Mouse (Mus musculus): Measurements from ENCODE around the gene Khdc3. TPM values are rescaled to one million over a fixed set of nuclear protein-coding genes. Genes with fewer than 3 reads are reported as not detected.
"Not testable (repeated sequence)": the region's sequence is repeated elsewhere in the genome, so short reads cannot be mapped to it uniquely, and the experiment has no call there.

Khdc3 gene
- polyA plus RNA-seq, 1 experiment from 2014 or later: 0.26 TPM

DNA sequence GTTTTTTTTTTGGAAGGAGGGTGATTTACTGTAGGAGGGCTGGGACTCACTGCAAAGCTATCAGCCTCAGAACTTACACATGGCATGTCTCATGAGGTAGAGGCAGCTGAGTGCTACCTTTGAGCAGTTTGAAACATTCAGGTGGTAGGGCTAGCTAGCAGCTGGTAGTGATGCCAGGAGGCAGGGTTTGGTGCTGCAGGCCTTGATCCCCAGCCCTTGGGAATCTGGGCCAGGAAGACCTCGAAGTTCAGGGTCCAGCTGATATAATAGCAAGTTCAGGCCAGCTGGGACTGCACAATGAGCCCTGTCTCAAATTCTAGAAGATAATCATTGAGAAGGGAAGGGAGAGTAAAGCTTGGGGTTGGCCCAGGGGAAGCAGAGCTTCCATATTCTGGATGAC lies 3.5 kb downstream of the Khdc3 start:
- Histone ChIP-seq H3K9me3 (ENCODE audit: control insufficient read depth, low read length) (no peaks in the 10 kb centered on the region), H3K9ac (ENCODE audit: low read length) (no peak overlapping the region), H3K4me3 (ENCODE audit: low read depth, low read length) (no peak overlapping the region), H3K36me3 (ENCODE audit: control insufficient read depth, insufficient read depth, low read length) (no peaks in the 10 kb centered on the region), H3K4me1 (replicated peaks; ENCODE audit: control insufficient read depth, insufficient read depth, low read length) (peaks cover 6% of the 10 kb centered on the region; the same call in 1 of the 2 replicates), H3K27me3 (replicated peaks; ENCODE audit: control insufficient read depth, insufficient read depth, low read length) (peaks cover 20% of the 10 kb centered on the region), H3K27ac (ENCODE audit: low read depth) (no peak overlapping the region), H3K4me2 (ENCODE audit: low read length) (no peak overlapping the region)
- WGBS: 67% methylated on average over 1 of the region's 1 CpGs
- ATAC-seq (replicated peaks; ENCODE audit: low FRiP score, low TSS enrichment, low read depth): no peak
- DNase-seq (ENCODE audit: low spot score): no peak

DNA sequence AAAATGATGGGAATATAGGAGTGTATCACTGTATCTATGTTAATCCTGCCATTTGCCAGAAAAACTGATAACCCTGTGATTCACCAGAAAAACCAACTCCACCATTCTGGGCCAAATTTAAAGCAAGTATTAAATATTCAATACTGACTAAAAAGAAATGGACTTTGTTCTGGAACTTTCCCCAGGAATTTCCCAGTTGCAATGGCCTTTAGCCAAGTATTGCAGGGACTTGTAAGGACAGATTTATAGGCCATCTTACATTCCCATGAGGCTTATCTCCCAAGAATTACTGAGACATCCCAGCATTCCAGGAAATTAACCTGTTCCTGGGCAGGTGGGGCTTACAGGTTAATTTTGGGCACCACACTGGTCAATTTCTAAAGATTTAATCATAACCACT lies 4.1 kb downstream of the Khdc3 start:
- no peak overlapping the region for H3K4me3 ChIP-seq (ENCODE audit: low read depth, low read length)
- DNase-seq (ENCODE audit: low spot score): no peak
- no peak; the same call in 1 of the 2 replicates for ATAC-seq (replicated peaks; ENCODE audit: low FRiP score, low TSS enrichment, low read depth)
- no peaks in the 10 kb centered on the region for H3K36me3 ChIP-seq (ENCODE audit: control insufficient read depth, insufficient read depth, low read length)
- no peak overlapping the region for H3K9ac ChIP-seq (ENCODE audit: low read length)
- H3K27me3 ChIP-seq (replicated peaks; ENCODE audit: control insufficient read depth, insufficient read depth, low read length): peaks cover 20% of the 10 kb centered on the region
- H3K9me3 ChIP-seq (ENCODE audit: control insufficient read depth, low read length): no peaks in the 10 kb centered on the region
- H3K4me2 ChIP-seq (ENCODE audit: low read length): no peak overlapping the region
- H3K4me1 ChIP-seq (replicated peaks; ENCODE audit: control insufficient read depth, insufficient read depth, low read length): peaks cover 6% of the 10 kb centered on the region; the same call in 1 of the 2 replicates
- H3K27ac ChIP-seq (ENCODE audit: low read depth): no peak overlapping the region

DNA sequence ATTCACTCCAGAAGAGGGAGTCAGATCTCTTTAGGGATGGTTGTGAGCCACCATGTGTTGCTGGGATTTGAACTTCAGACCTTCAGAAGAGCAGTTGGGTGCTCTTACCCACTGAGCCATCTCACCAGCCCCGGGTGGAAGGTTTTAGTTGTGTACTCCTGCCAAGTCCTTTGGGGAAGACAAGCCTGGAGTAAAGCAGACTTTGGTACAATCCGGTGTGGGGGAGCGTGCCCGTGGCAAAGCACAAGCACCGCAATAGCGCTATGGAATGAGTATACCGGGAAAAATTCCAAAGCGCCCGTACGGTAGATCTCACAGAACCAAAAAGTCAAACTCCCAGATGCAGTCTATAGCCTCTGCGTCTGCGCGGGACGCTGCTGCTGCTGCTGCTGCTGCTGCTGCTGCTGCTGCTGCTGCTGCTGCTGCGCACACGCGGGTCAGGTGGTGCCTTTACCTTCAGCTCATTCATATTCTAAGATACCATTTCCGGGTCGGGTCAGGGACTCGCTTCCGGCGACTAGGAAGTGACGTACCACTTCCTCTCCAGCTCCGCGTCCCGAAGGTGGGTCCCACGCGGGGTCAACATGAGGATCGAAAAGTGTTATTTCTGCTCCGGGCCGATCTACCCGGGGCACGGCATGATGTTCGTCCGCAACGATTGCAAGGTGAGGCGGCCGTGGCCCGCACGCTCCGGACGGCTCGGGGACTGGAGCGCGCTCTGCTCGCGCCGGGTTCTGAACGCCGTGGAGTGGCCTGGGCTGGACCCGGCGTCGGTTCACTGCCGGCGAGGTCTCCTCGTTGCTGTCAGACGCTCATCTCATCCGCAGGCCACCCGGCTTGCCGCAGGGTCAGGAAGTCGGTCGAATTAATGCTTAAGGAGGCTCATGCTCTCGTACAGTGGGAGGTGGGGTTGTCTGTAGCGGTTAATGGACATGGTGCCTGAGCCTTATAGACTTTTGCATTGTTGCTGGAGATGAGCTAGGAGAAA lies 11.6 kb downstream of the Khdc3 start, which contains the start of gene Rsl24d1:
TSS of gene Rsl24d1 (plus strand) at position 508 of the 988 bp plus-strand sequence.
- peak within 1 kb of the TSS; percentile 84 for H3K4me2 ChIP-seq (ENCODE audit: low read length)
- peaks cover 29% of the 10 kb centered on the region for H3K36me3 ChIP-seq (ENCODE audit: control insufficient read depth, insufficient read depth, low read length)
- peak within 1 kb of the TSS; percentile 70 for H3K9ac ChIP-seq (ENCODE audit: low read length)
- no peaks in the 10 kb centered on the region for H3K9me3 ChIP-seq (ENCODE audit: control insufficient read depth, low read length)
- ATAC-seq (replicated peaks; ENCODE audit: low FRiP score, low TSS enrichment, low read depth): peak; percentile 96
- peak within 1 kb of the TSS; percentile 98 for H3K4me3 ChIP-seq (ENCODE audit: low read depth, low read length)
- DNase-seq (ENCODE audit: low spot score): peak; percentile 90
- peak within 1 kb of the TSS; percentile 70 for H3K27ac ChIP-seq (ENCODE audit: low read depth)
- WGBS: under 1% methylated on average over 64 of the region's 64 CpGs
- peaks cover 7% of the 10 kb centered on the region for H3K4me1 ChIP-seq (replicated peaks; ENCODE audit: control insufficient read depth, insufficient read depth, low read length)
- H3K27me3 ChIP-seq (replicated peaks; ENCODE audit: control insufficient read depth, insufficient read depth, low read length): no peaks in the 10 kb centered on the region

DNA sequence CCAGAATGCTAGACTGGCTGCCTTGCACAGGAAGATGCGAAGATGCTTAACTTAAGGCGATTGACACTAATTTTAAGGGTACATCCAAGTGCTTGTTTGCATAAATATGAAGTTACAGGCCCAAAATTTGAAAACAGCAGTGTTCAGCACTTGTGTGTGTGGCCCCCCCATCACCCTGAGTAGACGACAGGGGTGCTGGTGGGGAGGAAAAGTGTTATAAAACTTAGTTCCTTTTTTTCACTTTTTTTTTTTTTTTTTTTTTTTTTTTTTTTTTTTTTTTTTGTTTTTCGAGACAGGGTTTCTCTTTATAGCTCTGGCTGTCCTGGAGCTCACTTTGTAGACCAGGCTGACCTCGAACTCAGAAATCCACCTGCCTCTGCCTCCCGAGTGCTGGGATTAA lies 15.1 kb downstream of the Khdc3 start:
- not testable (repeated sequence) for ATAC-seq (replicated peaks; ENCODE audit: low FRiP score, low TSS enrichment, low read depth); H3K27me3 ChIP-seq (replicated peaks; ENCODE audit: control insufficient read depth, insufficient read depth, low read length); DNase-seq (ENCODE audit: low spot score); H3K4me1 ChIP-seq (replicated peaks; ENCODE audit: control insufficient read depth, insufficient read depth, low read length); H3K9me3 ChIP-seq (ENCODE audit: control insufficient read depth, low read length); H3K9ac ChIP-seq (ENCODE audit: low read length); H3K4me2 ChIP-seq (ENCODE audit: low read length); H3K27ac ChIP-seq (ENCODE audit: low read depth); H3K4me3 ChIP-seq (ENCODE audit: low read depth, low read length)
- WGBS: 86% methylated on average over 5 of the region's 6 CpGs
- H3K36me3 ChIP-seq (ENCODE audit: control insufficient read depth, insufficient read depth, low read length): peaks cover 55% of the 10 kb centered on the region

GRCm38 (mm10) chr9:73118012-73118411 lies 16.4 kb downstream of the Khdc3 start:
- Histone ChIP-seq H3K27me3 (replicated peaks; ENCODE audit: control insufficient read depth, insufficient read depth, low read length) (no peaks in the 10 kb centered on the region), H3K4me2 (ENCODE audit: low read length) (no peak overlapping the region), H3K27ac (ENCODE audit: low read depth) (no peak overlapping the region), H3K9me3 (ENCODE audit: control insufficient read depth, low read length) (no peaks in the 10 kb centered on the region), H3K36me3 (ENCODE audit: control insufficient read depth, insufficient read depth, low read length) (peaks cover 65% of the 10 kb centered on the region), H3K9ac (ENCODE audit: low read length) (no peak overlapping the region), H3K4me3 (ENCODE audit: low read depth, low read length) (no peak overlapping the region), H3K4me1 (replicated peaks; ENCODE audit: control insufficient read depth, insufficient read depth, low read length) (peaks cover 7% of the 10 kb centered on the region; the same call in 1 of the 2 replicates)
- ATAC-seq (replicated peaks; ENCODE audit: low FRiP score, low TSS enrichment, low read depth) (no peak), DNase-seq (ENCODE audit: low spot score) (no peak)
- 93% methylated on average over 4 of the region's 4 CpGs for WGBS

- DNase-seq (ENCODE audit: low spot score) (no peak), ATAC-seq (replicated peaks; ENCODE audit: low FRiP score, low TSS enrichment, low read depth) (no peak)
- Histone ChIP-seq H3K36me3 (ENCODE audit: control insufficient read depth, insufficient read depth, low read length) (peaks cover 85% of the 10 kb centered on the region), H3K9ac (ENCODE audit: low read length) (no peak overlapping the region), H3K27me3 (replicated peaks; ENCODE audit: control insufficient read depth, insufficient read depth, low read length) (no peaks in the 10 kb centered on the region), H3K4me1 (replicated peaks; ENCODE audit: control insufficient read depth, insufficient read depth, low read length) (no peaks in the 10 kb centered on the region), H3K27ac (ENCODE audit: low read depth) (no peak overlapping the region), H3K4me3 (ENCODE audit: low read depth, low read length) (no peak overlapping the region), H3K4me2 (ENCODE audit: low read length) (no peak overlapping the region), H3K9me3 (ENCODE audit: control insufficient read depth, low read length) (no peaks in the 10 kb centered on the region)
- 72% methylated on average over 8 of the region's 8 CpGs for WGBS
Observed at GRCm38 (mm10) chr9:73121735-73122134, 20.1 kb downstream of the Khdc3 start.

DNA sequence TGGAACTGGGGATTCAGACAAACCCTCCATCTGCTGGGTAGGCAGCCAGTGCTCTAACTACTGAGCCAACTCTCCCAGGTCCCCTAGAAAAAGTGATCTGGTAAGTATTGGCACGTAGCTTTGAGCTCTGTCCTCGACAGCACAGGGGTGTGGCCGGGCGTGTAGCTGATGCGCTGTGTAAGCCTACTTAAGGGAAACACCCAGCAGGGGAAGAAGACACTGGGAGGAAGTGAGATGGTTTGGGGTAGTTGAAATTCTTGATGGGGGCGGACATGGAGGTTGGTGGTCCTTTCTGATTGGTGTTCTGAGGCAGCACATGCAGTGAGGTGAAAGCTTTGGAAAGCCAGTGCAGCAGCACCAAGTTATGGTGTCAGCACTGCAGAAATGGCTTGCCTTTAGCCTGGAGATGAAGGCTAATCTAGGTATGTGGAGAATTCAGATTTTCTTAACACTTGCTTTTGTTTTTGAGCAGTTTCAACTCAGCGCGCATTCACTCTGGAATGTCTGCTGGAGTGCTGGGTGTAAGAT lies 23.5 kb downstream of the Khdc3 start:
- H3K9me3 ChIP-seq (ENCODE audit: control insufficient read depth, low read length): no peaks in the 10 kb centered on the region
- no peak for ATAC-seq (replicated peaks; ENCODE audit: low FRiP score, low TSS enrichment, low read depth)
- no peak overlapping the region for H3K27ac ChIP-seq (ENCODE audit: low read depth)
- H3K4me1 ChIP-seq (replicated peaks; ENCODE audit: control insufficient read depth, insufficient read depth, low read length): no peaks in the 10 kb centered on the region
- 89% methylated on average over 8 of the region's 8 CpGs for WGBS
- H3K9ac ChIP-seq (ENCODE audit: low read length): no peak overlapping the region
- H3K36me3 ChIP-seq (ENCODE audit: control insufficient read depth, insufficient read depth, low read length): peaks cover 97% of the 10 kb centered on the region
- no peaks in the 10 kb centered on the region for H3K27me3 ChIP-seq (replicated peaks; ENCODE audit: control insufficient read depth, insufficient read depth, low read length)
- H3K4me2 ChIP-seq (ENCODE audit: low read length): no peak overlapping the region
- DNase-seq (ENCODE audit: low spot score): no peak
- H3K4me3 ChIP-seq (ENCODE audit: low read depth, low read length): no peak overlapping the region

- WGBS: 78% methylated on average over 2 of the region's 2 CpGs
- Histone ChIP-seq H3K4me1 (replicated peaks; ENCODE audit: control insufficient read depth, insufficient read depth, low read length) (no peaks in the 10 kb centered on the region), H3K27ac (ENCODE audit: low read depth) (no peak overlapping the region), H3K4me3 (ENCODE audit: low read depth, low read length) (no peak overlapping the region), H3K9me3 (ENCODE audit: control insufficient read depth, low read length) (no peaks in the 10 kb centered on the region), H3K27me3 (replicated peaks; ENCODE audit: control insufficient read depth, insufficient read depth, low read length) (no peaks in the 10 kb centered on the region), H3K4me2 (ENCODE audit: low read length) (no peak overlapping the region), H3K9ac (ENCODE audit: low read length) (no peak overlapping the region), H3K36me3 (ENCODE audit: control insufficient read depth, insufficient read depth, low read length) (peaks cover 76% of the 10 kb centered on the region)
- DNase-seq (ENCODE audit: low spot score) (no peak), ATAC-seq (replicated peaks; ENCODE audit: low FRiP score, low TSS enrichment, low read depth) (no peak)
Observed at GRCm38 (mm10) chr9:73127457-73127856, 25.8 kb downstream of the Khdc3 start.

Data from intestine, embryonic 14.5 days (tissue).